Mouse (Mus musculus): ENCODE results near the gene Tnpo2. TPM values are rescaled to one million over a fixed set of nuclear protein-coding genes. Genes with fewer than 3 reads are reported as not detected.

Gene Tnpo2
- total RNA-seq, 2 experiments from 2014 or later = 29.3 to 29.7 TPM

GRCm38 (mm10) chr8:85095051-85095450 lies 58.3 kb downstream of the Tnpo2 start:
- no peak for DNase-seq
- intact Hi-C loops (cut with DNase I) = no loop called here

DNA sequence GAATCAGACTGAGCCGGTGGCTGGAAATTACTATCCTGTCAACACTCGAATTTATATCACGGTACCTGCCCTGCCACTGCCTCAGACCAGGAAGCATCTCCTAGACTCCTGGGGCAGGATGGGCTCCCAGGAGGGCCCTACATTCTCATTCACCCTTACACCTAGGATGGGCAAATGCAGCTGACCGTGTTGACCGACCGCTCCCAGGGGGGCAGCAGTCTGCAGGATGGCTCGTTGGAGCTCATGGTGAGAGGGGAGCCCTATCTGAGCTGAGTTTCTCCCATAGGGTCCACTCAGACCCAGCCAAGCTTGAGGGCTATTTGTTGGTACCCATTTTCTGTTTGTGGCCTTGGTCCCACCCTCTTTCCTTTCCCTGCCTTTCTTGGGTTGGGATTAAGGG lies 58.9 kb downstream of the Tnpo2 start:
- DNase-seq = no peak

DNA sequence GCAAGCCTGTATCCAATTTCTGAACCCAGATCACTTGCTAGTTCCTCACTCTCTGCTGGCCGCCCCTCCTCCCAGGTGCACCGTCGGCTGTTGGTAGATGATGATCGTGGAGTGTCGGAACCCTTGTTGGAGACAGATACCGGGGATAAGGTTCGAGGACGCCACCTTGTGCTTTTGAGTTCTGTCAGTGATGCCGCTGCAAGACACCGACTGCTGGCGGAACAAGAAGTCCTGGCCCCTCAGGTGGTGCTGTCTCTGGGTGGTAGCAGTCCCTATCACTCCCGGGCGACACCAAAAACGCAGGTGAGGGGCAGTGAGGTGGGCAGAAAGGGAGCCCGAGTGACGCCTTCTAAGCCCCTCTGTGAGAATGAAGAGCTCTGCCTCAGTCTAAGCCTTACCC lies 59.5 kb downstream of the Tnpo2 start:
- DNase-seq = no peak
- intact Hi-C loops (cut with DNase I) = no loop called here

More for the DNA sequence above, 58.9 kb downstream of the Tnpo2 start:
- intact Hi-C loops (cut with DNase I) = no loop called here

GRCm38 (mm10) chr8:85096850-85097249 lies 60.1 kb downstream of the Tnpo2 start:
- intact Hi-C loops (cut with DNase I) = no loop called here

DNA sequence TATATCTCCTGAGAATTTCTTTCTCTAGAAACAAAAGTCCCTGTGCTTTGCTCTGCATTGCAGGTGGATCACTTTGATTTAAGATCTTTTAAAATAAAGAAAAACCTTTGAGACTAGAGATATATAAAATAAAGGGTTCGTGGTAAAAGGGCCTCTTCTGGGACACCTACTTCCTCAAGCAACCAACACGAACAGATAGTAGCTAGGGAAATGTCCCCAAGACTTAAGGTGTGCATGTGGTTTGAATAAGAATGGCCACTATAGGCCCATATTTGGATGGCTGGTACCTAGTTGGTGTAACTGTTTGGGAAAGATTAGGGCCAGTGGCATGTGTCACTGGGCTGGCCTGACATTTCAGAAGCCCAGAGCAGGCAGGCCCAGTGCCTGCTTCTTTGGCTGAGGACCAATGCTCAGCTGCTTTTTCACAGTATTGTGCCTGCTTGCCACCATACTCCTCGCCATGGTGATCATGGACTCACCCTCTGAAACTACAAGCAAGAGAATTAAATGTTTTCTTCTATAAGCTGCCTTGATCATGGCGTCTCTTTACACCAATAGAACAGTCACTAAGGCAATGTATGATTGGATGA lies 63.5 kb downstream of the Tnpo2 start:
- DNase-seq = no peak
- intact Hi-C loops (cut with DNase I) = no loop called here

More at GRCm38 (mm10) chr8:85096850-85097249, 60.1 kb downstream of the Tnpo2 start:
- DNase-seq = no peak

Small RNAs within 50 kb of the gene (microRNA-seq; reads per million reads assigned to microRNA genes)
- 0 reads per million in 2 experiments for gene Mir7070

Other genes starting within 250 kb of the Tnpo2 start
- gene Nfix, start 236.6 kb upstream of the Tnpo2 start, total RNA-seq (2021) = 100 to 1,000 TPM; 433 to 510 TPM
- gene Dand5, start 214.1 kb upstream of the Tnpo2 start, total RNA-seq (2021) = 1 to 10 TPM; 8.3 to 9.9 TPM
- gene Gadd45gip1, start 205.4 kb upstream of the Tnpo2 start, total RNA-seq (2021) = 10 to 100 TPM; 17.7 to 23.0 TPM
- 100 to 1,000 TPM; 136 to 151 TPM for gene Rad23a, start 196.2 kb upstream of the Tnpo2 start, total RNA-seq (2021)
- gene Calr, start 190.0 kb upstream of the Tnpo2 start, total RNA-seq (2021) = 100 to 1,000 TPM; 153 to 159 TPM
- 10 to 100 TPM; 22.1 to 26.2 TPM for gene Farsa, start 179.9 kb upstream of the Tnpo2 start, total RNA-seq (2021)
- gene Syce2, start 164.8 kb upstream of the Tnpo2 start, total RNA-seq (2021) = 1 to 10 TPM in 1 of 2 experiments, under 1 TPM in 1; 0.71 to 1.4 TPM
- 10 to 100 TPM; 25.5 to 45.9 TPM for gene Gcdh, start 143.0 kb upstream of the Tnpo2 start, total RNA-seq (2021)
- not detected for gene Klf1, start 135.0 kb upstream of the Tnpo2 start, total RNA-seq (2021)
- gene Dnase2a, start 128.4 kb upstream of the Tnpo2 start, total RNA-seq (2021) = 1 to 10 TPM; 3.7 to 5.1 TPM
- not detected for gene Mast1, start 99.6 kb upstream of the Tnpo2 start, total RNA-seq (2021)
- not detected for gene Rtbdn, start 89.9 kb upstream of the Tnpo2 start, total RNA-seq (2021)
- not detected for gene Gm49661, start 67.5 kb upstream of the Tnpo2 start, total RNA-seq (2021)
- 100 to 1,000 TPM; 180 to 196 TPM for gene Prdx2, start 67.3 kb upstream of the Tnpo2 start, total RNA-seq (2021)
- 10 to 100 TPM; 23.3 to 23.8 TPM for gene Rnaseh2a, start 67.1 kb upstream of the Tnpo2 start, total RNA-seq (2021)
- gene Junb, start 58.2 kb upstream of the Tnpo2 start, total RNA-seq (2021) = 10 to 100 TPM in 1 of 2 experiments, 1 to 10 TPM in 1; 4.3 to 12.8 TPM
- 1 to 10 TPM; 1.4 to 1.5 TPM for gene Hook2, start 46.3 kb upstream of the Tnpo2 start, total RNA-seq (2021)
- not detected for gene Best2, start 22.4 kb upstream of the Tnpo2 start, total RNA-seq (2021)
- gene Asna1, start 11.6 kb upstream of the Tnpo2 start, total RNA-seq (2021) = 10 to 100 TPM; 49.7 to 50.8 TPM
- 10 to 100 TPM; 71.9 to 73.6 TPM for gene Trir, start 10.1 kb upstream of the Tnpo2 start, total RNA-seq (2021)
- gene Fbxw9, start 23.1 kb downstream of the Tnpo2 start, total RNA-seq (2021) = 1 to 10 TPM; 1.4 to 2.4 TPM
- not detected for gene Gm5741, start 31.1 kb downstream of the Tnpo2 start, total RNA-seq (2021)
- gene Dhps, start 34.8 kb downstream of the Tnpo2 start, total RNA-seq (2021) = 10 to 100 TPM; 18.2 to 23.6 TPM
- gene Wdr83os, start 43.8 kb downstream of the Tnpo2 start, total RNA-seq (2021) = 10 to 100 TPM; 37.3 to 44.5 TPM
- 10 to 100 TPM; 13.5 to 15.6 TPM for gene Wdr83, start 44.4 kb downstream of the Tnpo2 start, total RNA-seq (2021)
- 1 to 10 TPM; 9.0 TPM for gene Man2b1, start 46.4 kb downstream of the Tnpo2 start, total RNA-seq (2021)
- 1 to 10 TPM in 1 of 2 experiments, under 1 TPM in 1; 0.76 to 1.1 TPM for gene Zfp791, start 86.2 kb downstream of the Tnpo2 start, total RNA-seq (2021)
- gene Cks1brt, start 115.0 kb downstream of the Tnpo2 start, total RNA-seq (2021) = not detected
- not detected for gene Olfr371, start 189.1 kb downstream of the Tnpo2 start, total RNA-seq (2021)